Mouse (Mus musculus) stomach, embryonic 14.5 days (tissue): ENCODE data around the gene Ddr2. TPM values are rescaled to one million over a fixed set of nuclear protein-coding genes. Genes with fewer than 3 reads are reported as not detected.

ENCODE experiments used
- ATAC-seq: fragments of 200-750 bp; cut with Nextera tagmentation; 2 replicates; pipeline ENCODE4 v1.8.0; 2017; ENCODE audit warnings: low read depth, moderate TSS enrichment; ENCODE audit not compliant: insufficient number of reproducible peaks, insufficient read depth, low FRiP score
- H3K27ac ChIP-seq: fragments of 300-500 bp; sonication (generic); 2 replicates; pipeline ENCODE4 v1.5.1; 2014; ENCODE audit warnings: mild to moderate bottlenecking, low read length, moderate library complexity, mixed read lengths
- H3K27me3 ChIP-seq: fragments of 300-500 bp; sonication (generic); 2 replicates; pipeline ENCODE4 v1.6.1; 2014; ENCODE audit warnings: low read length, control low read depth, mixed read lengths; ENCODE audit not compliant: control insufficient read depth, insufficient read depth
- H3K36me3 ChIP-seq: fragments of 300-500 bp; sonication (generic); 2 replicates; pipeline ENCODE4 v1.6.1; 2014; ENCODE audit warnings: mild to moderate bottlenecking, control low read depth, low read length, moderate library complexity, mixed read lengths; ENCODE audit not compliant: control insufficient read depth, insufficient read depth
- H3K4me1 ChIP-seq: fragments of 300-500 bp; sonication (generic); 2 replicates; pipeline ENCODE4 v1.6.1; 2014; ENCODE audit warnings: low read length, control low read depth, mixed read lengths; ENCODE audit not compliant: control insufficient read depth, insufficient read depth
- H3K4me2 ChIP-seq: fragments of 300-500 bp; sonication (generic); replicated peaks from 2 replicates; pipeline ENCODE4 v1.6.1; 2014; ENCODE audit warnings: low read depth, low read length, control low read depth
- H3K4me3 ChIP-seq: fragments of 300-500 bp; sonication (generic); 2 replicates; pipeline ENCODE4 v1.5.1; 2014; ENCODE audit warnings: low read depth, low read length, control low read depth
- H3K9ac ChIP-seq: fragments of 300-500 bp; sonication (generic); replicated peaks from 2 replicates; pipeline ENCODE4 v1.6.1; 2014; ENCODE audit warnings: low read depth, mild to moderate bottlenecking, control low read depth, low read length, moderate library complexity, mixed read lengths
- H3K9me3 ChIP-seq: fragments of 300-500 bp; sonication (generic); 2 replicates; pipeline ENCODE4 v1.6.1; 2016; ENCODE audit warnings: low read depth, low read length, control low read depth; ENCODE audit not compliant: control insufficient read depth
- WGBS: fragments of 180-500 bp; shearing (Covaris S2); extraction: QIAGEN DNeasy Blood & Tissue Kit; methylation state at CpG from one replicate; pipeline ENCODE4 v1.1.7; 2014; 5-methylcytosine and 5-hydroxymethylcytosine counted together
- polyA plus RNA-seq: library from polyadenylated mRNA; unstranded; fragments of >200 nt; fragmentation: Nextera tagmentation; extraction: Ambion mirVana; gene quantifications from 2 replicates; pipeline ENCODE4 v1.2.1, GENCODE M21; 2014

Gene Ddr2
- polyA plus RNA-seq, 1 experiment from 2014 or later: 60.4 TPM

GRCm38 (mm10) chr1:169971998-169972397, 138.6 kb downstream of the Ddr2 start:
- Histone ChIP-seq H3K4me3 (no peak overlapping the region), H3K27me3 (no peaks in the 10 kb centered on the region), H3K9ac (no peak overlapping the region), H3K9me3 (no peaks in the 10 kb centered on the region), H3K4me2 (no peak overlapping the region), H3K4me1 (peaks cover 7% of the 10 kb centered on the region; the same call in 1 of the 2 replicates), H3K36me3 (no peaks in the 10 kb centered on the region), H3K27ac (no peak overlapping the region)
- ATAC-seq: no peak
- WGBS: 78% methylated on average over 2 of the region's 2 CpGs

- Histone ChIP-seq H3K36me3 (peaks cover 4% of the 10 kb centered on the region; the same call in 1 of the 2 replicates), H3K4me2 (no peak overlapping the region), H3K9ac (no peak overlapping the region), H3K27ac (no peak overlapping the region), H3K4me3 (no peak overlapping the region), H3K27me3 (no peaks in the 10 kb centered on the region), H3K9me3 (no peaks in the 10 kb centered on the region), H3K4me1 (peaks cover 7% of the 10 kb centered on the region; the same call in 1 of the 2 replicates)
- WGBS: 89% methylated on average over 4 of the region's 4 CpGs
- ATAC-seq: no peak
These were observed 139.6 kb downstream of the Ddr2 start for GRCm38 (mm10) chr1:169970936-169971335.

DNA sequence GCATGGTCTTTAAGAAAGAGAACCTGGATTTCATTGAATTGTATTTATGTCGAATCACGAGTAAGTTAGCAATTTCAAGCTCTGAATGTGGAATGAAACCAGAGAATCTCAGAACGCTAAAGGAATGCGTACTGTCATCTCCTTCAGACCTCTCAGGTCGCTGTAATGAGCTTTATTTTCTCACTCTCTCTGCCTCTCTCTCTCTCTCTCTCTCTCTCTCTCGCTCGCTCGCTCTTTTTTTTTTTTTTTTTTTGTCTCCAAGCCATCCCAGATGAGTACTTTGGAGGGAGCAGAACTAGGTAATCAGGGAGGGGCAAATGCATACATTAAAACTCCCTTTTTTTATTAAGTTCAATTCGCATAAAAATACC, 141.1 kb downstream of the Ddr2 start:
- no peaks in the 10 kb centered on the region for H3K9me3 ChIP-seq
- H3K27me3 ChIP-seq: no peaks in the 10 kb centered on the region
- peak; percentile 39 for ATAC-seq
- H3K27ac ChIP-seq: peak overlapping the region; percentile 86
- H3K9ac ChIP-seq: peak overlapping the region; percentile 50
- peaks cover 15% of the 10 kb centered on the region; the same call in 1 of the 2 replicates for H3K36me3 ChIP-seq
- 3% methylated on average over 7 of the region's 9 CpGs for WGBS
- peak overlapping the region; percentile 92 for H3K4me2 ChIP-seq
- H3K4me1 ChIP-seq: peaks cover 7% of the 10 kb centered on the region; the same call in 1 of the 2 replicates
- peak overlapping the region; percentile 54 for H3K4me3 ChIP-seq

- no peaks in the 10 kb centered on the region for H3K27me3 ChIP-seq
- peak within 1 kb of the TSS; percentile 86 for H3K27ac ChIP-seq
- H3K9ac ChIP-seq: peak within 1 kb of the TSS; percentile 50
- peaks cover 16% of the 10 kb centered on the region; the same call in 1 of the 2 replicates for H3K36me3 ChIP-seq
- H3K4me1 ChIP-seq: peaks cover 7% of the 10 kb centered on the region; the same call in 1 of the 2 replicates
- under 1% methylated on average over 48 of the region's 48 CpGs for WGBS
- peak; percentile 100 for ATAC-seq
- H3K4me2 ChIP-seq: peak within 1 kb of the TSS; percentile 92
- peak within 1 kb of the TSS; percentile 54 for H3K4me3 ChIP-seq
- H3K9me3 ChIP-seq: no peaks in the 10 kb centered on the region
These were observed 141.6 kb downstream of the Ddr2 start, which contains the start of gene Hsd17b7 for GRCm38 (mm10) chr1:169968792-169969515. Hsd17b7 (minus strand) TSS chr1:169969241.

- Histone ChIP-seq H3K4me2 (no peak overlapping the region), H3K9ac (no peak overlapping the region), H3K36me3 (peaks cover 20% of the 10 kb centered on the region), H3K27me3 (no peaks in the 10 kb centered on the region), H3K9me3 (no peaks in the 10 kb centered on the region), H3K4me1 (no peaks in the 10 kb centered on the region), H3K4me3 (no peak overlapping the region), H3K27ac (no peak overlapping the region)
- no peak for ATAC-seq
- WGBS: 96% methylated on average over 10 of the region's 10 CpGs
These were observed 157.5 kb downstream of the Ddr2 start for GRCm38 (mm10) chr1:169953106-169953505.

DNA sequence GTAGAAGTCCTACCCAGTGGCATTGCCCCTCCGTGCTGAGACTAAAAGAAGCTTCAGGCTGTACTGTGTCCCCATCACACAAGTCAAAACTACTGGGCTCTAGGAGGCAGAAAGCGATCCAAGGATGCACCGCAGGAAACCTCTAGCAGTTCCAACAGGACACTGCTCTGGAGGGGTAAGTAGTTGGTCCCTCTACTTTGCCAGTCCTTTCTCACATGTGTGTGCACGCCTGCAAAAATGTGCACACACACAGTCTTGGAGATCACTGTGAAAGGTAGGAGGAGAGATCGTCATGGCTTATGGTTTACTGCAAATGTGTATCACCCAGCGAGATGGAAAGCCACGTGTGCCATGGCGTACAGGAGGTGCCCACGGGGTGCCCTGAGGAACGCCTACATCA, 157.9 kb downstream of the Ddr2 start:
- no peak overlapping the region for H3K27ac ChIP-seq

DNA sequence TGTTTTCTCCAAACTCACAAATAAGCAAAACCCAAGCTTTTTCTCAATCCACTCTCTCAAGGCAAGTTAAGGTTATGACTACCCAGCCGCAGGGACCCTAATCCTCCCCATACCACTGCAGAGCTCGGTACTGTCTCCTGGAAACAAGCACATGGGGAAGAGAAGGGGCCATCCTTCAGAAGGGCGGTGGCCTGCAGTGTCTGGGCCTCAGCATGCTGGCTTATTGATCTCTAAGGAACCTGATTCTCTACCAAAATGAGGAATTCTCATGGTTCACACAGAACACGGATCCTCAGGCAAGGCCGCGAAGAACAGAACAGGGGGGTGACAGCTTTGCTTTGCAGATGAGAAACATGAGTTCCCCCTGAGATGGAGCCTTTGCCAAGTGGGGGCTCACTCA, 159.0 kb downstream of the Ddr2 start:
- no peak overlapping the region for H3K4me2 ChIP-seq

More for the DNA sequence above, 157.9 kb downstream of the Ddr2 start:
- Histone ChIP-seq H3K4me2 (no peak overlapping the region), H3K27me3 (no peaks in the 10 kb centered on the region), H3K9me3 (no peaks in the 10 kb centered on the region), H3K4me3 (no peak overlapping the region), H3K9ac (no peak overlapping the region), H3K4me1 (no peaks in the 10 kb centered on the region), H3K36me3 (peaks cover 16% of the 10 kb centered on the region)
- no peak for ATAC-seq
- whole genome bisulfite sequencing: 93% methylated on average over 10 of the region's 10 CpGs

DNA sequence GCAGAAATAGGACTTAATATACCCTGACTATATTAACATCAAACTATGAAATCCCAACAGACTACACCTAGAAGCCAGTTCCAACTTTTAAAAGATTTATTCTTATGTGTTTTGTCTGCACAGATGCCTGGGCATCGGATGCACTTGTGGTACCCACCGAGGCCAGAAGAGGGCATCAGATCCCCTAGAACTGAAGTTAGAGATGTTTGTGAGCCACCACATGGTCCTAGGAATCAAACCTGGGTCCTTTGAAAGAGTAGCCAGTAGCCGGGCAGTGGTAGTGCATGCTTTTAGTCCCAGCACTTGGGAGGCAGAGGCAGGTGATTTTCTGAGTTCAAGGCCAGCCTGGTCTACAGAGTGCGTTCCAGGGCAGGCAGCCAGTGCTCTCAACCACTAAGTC, 159.9 kb downstream of the Ddr2 start:
- no peaks in the 10 kb centered on the region for H3K4me1 ChIP-seq
- H3K27ac ChIP-seq: no peak overlapping the region
- WGBS: 91% methylated on average over 4 of the region's 4 CpGs
- H3K9me3 ChIP-seq: no peaks in the 10 kb centered on the region
- H3K36me3 ChIP-seq: peaks cover 14% of the 10 kb centered on the region; the same call in 1 of the 2 replicates
- no peak for ATAC-seq
- no peaks in the 10 kb centered on the region for H3K27me3 ChIP-seq
- no peak overlapping the region for H3K9ac ChIP-seq
- no peak overlapping the region for H3K4me3 ChIP-seq
- no peak overlapping the region for H3K4me2 ChIP-seq

More for the DNA sequence above, 159.0 kb downstream of the Ddr2 start:
- H3K4me1 ChIP-seq: no peaks in the 10 kb centered on the region
- H3K36me3 ChIP-seq: peaks cover 16% of the 10 kb centered on the region; the same call in 1 of the 2 replicates
- no peaks in the 10 kb centered on the region for H3K27me3 ChIP-seq
- WGBS: 91% methylated on average over 6 of the region's 6 CpGs
- ATAC-seq: no peak
- no peaks in the 10 kb centered on the region for H3K9me3 ChIP-seq
- no peak overlapping the region for H3K27ac ChIP-seq
- no peak overlapping the region for H3K4me3 ChIP-seq
- no peak overlapping the region for H3K9ac ChIP-seq
